Mouse (Mus musculus) urinary bladder, adult 2 months (tissue): Measurements from ENCODE around the gene Mmgt1. TPM values are rescaled to one million over a fixed set of nuclear protein-coding genes. Genes with fewer than 3 reads are reported as not detected.

ENCODE experiments used
- DNase-seq: peaks from one replicate; pipeline ENCODE4 v3.0.0; 2022; ENCODE audit warnings: low spot score
- polyA plus RNA-seq: library from polyadenylated mRNA; depleted of rRNA; stranded (reverse); fragments of >200 nt; gene quantifications from 2 replicates; pipeline ENCODE4 v1.2.3, GENCODE M21; 2012; rRNA removed

Gene Mmgt1
- 17.1 and 17.3 TPM in 2 replicates for polyA plus RNA-seq

GRCm38 (mm10) chrX:56597887-56598640 is at the start of gene Mmgt1:
Gene Mmgt1, minus strand, starts transcription at chrX:56598069.
- peak; percentile 74 for DNase-seq

GRCm38 (mm10) chrX:56640066-56640465 is 42.2 kb upstream of the Mmgt1 start:
- DNase-seq: no peak

GRCm38 (mm10) chrX:56636185-56636584 is 38.3 kb upstream of the Mmgt1 start:
- DNase-seq: no peak

- DNase-seq: no peak
Observed at GRCm38 (mm10) chrX:56615236-56615635, 17.4 kb upstream of the Mmgt1 start.

- DNase-seq: no peak
Observed at GRCm38 (mm10) chrX:56610318-56610694, 12.4 kb upstream of the Mmgt1 start.

- peak; percentile 39 for DNase-seq
Observed at GRCm38 (mm10) chrX:56609623-56610317, 11.9 kb upstream of the Mmgt1 start, which contains the start of gene Slc9a6. Gene Slc9a6, plus strand, starts transcription at chrX:56609757.

GRCm38 (mm10) chrX:56609285-56609622 is 11.4 kb upstream of the Mmgt1 start:
- no peak for DNase-seq

GRCm38 (mm10) chrX:56607032-56607710 is 9.3 kb upstream of the Mmgt1 start:
- no peak for DNase-seq

- no peak for DNase-seq
Observed at GRCm38 (mm10) chrX:56606536-56606935, 8.7 kb upstream of the Mmgt1 start.

- no peak for DNase-seq
Observed at GRCm38 (mm10) chrX:56597219-56597886, 516 bp downstream of the Mmgt1 start.

GRCm38 (mm10) chrX:56578200-56578599 is 19.7 kb downstream of the Mmgt1 start:
- no peak for DNase-seq

- DNase-seq: no peak
Observed at GRCm38 (mm10) chrX:56572465-56572864, 25.4 kb downstream of the Mmgt1 start.

GRCm38 (mm10) chrX:56553584-56553983 is 44.3 kb downstream of the Mmgt1 start:
- no peak for DNase-seq

- DNase-seq: no peak
Observed at GRCm38 (mm10) chrX:56549506-56549905, 48.4 kb downstream of the Mmgt1 start, which contains the start of gene Gm648. Gene Gm648, minus strand, starts transcription at chrX:56549606.

GRCm38 (mm10) chrX:56537162-56537561 is 60.7 kb downstream of the Mmgt1 start:
- DNase-seq: no peak

Other genes starting within 250 kb of the Mmgt1 start
- 1.1 and 1.5 TPM in 2 replicates for gene Smim10l2a, start 223.5 kb downstream of the Mmgt1 start, polyA plus RNA-seq
- not detected in 2 replicates for gene Gm2174, start 150.1 kb downstream of the Mmgt1 start, polyA plus RNA-seq
- gene Ints6l, start 143.2 kb downstream of the Mmgt1 start, polyA plus RNA-seq: 88.1 and 111 TPM in 2 replicates
- gene Gm10477, start 73.3 kb downstream of the Mmgt1 start, polyA plus RNA-seq: not detected in 2 replicates
- not detected in 2 replicates for gene Gm648, start 48.5 kb downstream of the Mmgt1 start, polyA plus RNA-seq
- 16.4 and 17.0 TPM in 2 replicates for gene Slc9a6, start 11.7 kb upstream of the Mmgt1 start, polyA plus RNA-seq
- gene Fhl1, start 133.7 kb upstream of the Mmgt1 start, polyA plus RNA-seq: 1,303 and 1,694 TPM in 2 replicates
- gene Map7d3, start 224.3 kb upstream of the Mmgt1 start, polyA plus RNA-seq: 0.37 and 0.55 TPM in 2 replicates